Mouse (Mus musculus) kidney, postnatal 36 days (tissue): ENCODE data around the gene Olfr576.

ENCODE experiments used
- DNase-seq, 2 experiments: peaks; one replicate each; pipeline ENCODE4 v3.0.0; 2021 to 2022; ENCODE audit warnings: mixed read lengths in 2 of 2

The Olfr576 gene

GRCm38 (mm10) chr7:102962360-102962759, at the start of gene Olfr576:
Olfr576 (plus strand) TSS chr7:102962660.
- DNase-seq = no peak

GRCm38 (mm10) chr7:102915261-102915660, 47.2 kb upstream of the Olfr576 start:
- no peak for DNase-seq

GRCm38 (mm10) chr7:102916405-102916804, 46.1 kb upstream of the Olfr576 start:
- no peak for DNase-seq

- no peak for DNase-seq
Measured at GRCm38 (mm10) chr7:102917032-102917875, 45.2 kb upstream of the Olfr576 start, which contains the start of gene Olfr571. Olfr571 (minus strand) TSS chr7:102917536.

- peak; percentile 17 to 30 for DNase-seq
Measured at GRCm38 (mm10) chr7:102919632-102920031, 42.8 kb upstream of the Olfr576 start.

GRCm38 (mm10) chr7:102924109-102924508, 38.4 kb upstream of the Olfr576 start, which contains the start of gene Olfr572:
Olfr572 (plus strand) TSS chr7:102924409.
- DNase-seq = no peak

DNA sequence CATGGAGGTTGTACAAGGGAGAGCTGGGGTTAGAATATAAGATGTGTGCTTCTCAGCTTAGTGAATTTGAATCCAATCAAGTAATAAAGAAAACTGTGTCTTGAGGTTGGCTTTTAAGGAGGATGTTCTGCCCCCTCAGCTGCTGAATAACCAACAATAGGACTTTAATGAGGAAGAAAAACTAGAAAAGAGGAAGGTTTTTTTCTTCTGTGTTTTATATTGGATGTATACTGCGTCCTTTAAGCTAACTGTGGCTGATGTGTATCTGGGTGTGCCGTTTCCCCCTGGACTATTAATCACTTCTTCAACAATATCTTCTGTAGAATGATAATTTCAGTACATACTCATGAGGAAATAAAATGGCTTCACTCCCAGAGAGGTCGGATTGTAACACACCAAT, 35.4 kb upstream of the Olfr576 start:
- no peak for DNase-seq

- DNase-seq = no peak
Measured at GRCm38 (mm10) chr7:102942475-102942874, 20.0 kb upstream of the Olfr576 start, which contains the start of gene Olfr573-ps1. Olfr573-ps1 (minus strand) TSS chr7:102942575.

DNA sequence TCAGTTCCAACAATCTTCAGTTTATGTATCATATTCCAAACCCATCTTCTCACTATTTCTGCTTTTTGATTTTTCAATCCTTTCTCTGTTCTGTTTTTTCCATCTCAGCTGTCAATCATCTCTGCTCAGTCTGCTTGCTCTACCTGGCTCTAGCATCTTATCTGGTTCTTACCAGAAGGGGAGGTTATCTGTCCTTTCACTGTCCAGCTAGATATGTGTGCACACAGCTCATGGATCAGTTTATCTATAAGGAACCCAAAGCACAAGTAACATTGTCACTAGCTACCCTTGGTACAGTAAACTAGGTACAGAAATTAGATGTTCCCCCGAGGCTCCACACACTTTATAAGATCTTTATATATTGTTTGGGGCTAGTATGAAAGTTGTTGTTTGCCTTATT, 19.0 kb upstream of the Olfr576 start:
- no peak for DNase-seq

DNA sequence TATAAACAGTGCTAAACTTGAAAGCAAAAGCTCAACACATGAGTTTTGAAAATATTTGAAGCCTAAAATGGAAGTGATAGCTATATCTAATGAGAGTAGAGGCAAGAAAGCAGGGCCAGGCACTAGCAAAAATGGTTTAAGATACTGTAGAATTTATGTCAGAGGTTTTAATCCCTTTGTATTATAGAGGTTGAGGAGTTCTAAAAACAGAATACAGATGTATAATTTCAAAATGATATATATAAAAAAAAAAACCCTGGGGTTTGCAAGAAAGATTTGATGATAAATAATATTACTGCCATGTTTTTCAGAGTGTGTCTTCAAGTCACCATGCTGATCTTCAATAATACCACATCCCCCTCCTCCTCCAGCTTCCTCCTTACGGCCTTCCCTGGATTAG, 14.3 kb upstream of the Olfr576 start, which contains the start of gene Olfr574:
Gene Olfr574 (plus strand): TSS at position 301 of the 400 bp plus-strand sequence.
- no peak for DNase-seq

DNA sequence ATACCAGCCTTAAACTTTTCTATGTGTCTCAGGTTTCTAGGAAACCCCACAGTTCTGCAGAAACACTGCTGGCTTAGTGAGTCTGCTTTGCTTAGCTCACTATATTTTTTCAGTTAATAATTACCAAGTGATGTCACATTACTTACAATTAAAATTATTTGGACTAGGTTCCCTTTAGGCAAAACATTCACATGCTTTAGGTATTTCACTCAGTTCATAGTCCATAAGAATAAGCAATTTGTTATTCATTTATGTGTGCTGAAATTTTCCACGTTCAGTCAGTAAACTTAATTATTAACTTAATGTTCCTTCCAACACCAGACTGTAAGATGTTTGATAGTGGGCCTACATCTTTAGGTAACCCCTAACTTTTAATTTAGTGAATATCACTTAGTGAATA, 11.7 kb upstream of the Olfr576 start:
- no peak for DNase-seq

- no peak for DNase-seq
Measured at GRCm38 (mm10) chr7:102958137-102958536, 4.3 kb upstream of the Olfr576 start.

DNA sequence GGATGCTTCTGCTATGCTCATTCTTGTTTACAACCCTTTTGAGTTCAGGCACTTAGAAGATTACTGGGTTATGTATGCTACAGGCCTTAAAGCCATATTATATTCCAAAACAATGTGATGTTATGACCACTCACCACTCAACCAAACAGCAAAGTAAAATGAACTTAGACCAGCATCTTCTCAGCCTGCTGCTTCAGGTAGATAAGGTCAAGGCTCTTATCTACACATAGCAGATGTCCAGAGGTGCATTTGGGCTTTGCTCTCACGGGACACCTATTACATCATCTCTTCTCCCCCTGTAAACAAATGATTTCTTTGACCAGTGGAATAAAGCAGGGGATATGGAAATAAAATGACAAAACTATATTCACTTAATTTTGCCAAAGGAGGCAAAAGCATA, 3.9 kb upstream of the Olfr576 start, which contains the start of gene Olfr575:
Gene Olfr575 (minus strand): TSS at position 183 of the 400 bp plus-strand sequence.
- no peak for DNase-seq

DNA sequence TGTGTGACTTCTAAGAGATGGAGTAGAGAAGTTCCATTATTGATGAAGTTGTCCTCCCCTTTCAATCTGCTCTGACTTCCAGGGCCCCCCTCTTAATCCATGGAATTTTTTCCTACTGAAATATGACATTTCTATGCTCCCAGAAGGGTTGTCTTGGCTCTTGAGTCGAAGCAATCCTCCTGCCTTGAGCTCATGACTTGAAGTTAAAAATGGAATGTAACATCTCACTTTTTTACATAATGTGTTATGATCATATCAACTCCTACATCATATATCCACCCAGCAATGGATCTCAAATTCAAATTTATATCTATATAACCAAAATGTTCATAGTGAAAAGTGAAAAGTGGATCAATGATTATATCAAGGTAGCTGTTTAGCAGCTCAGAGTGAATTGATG, 11.9 kb downstream of the Olfr576 start:
- no peak for DNase-seq

GRCm38 (mm10) chr7:102975843-102976242, 13.4 kb downstream of the Olfr576 start, which contains the start of gene Olfr577:
Olfr577 (minus strand) TSS chr7:102975943.
- DNase-seq = no peak

DNA sequence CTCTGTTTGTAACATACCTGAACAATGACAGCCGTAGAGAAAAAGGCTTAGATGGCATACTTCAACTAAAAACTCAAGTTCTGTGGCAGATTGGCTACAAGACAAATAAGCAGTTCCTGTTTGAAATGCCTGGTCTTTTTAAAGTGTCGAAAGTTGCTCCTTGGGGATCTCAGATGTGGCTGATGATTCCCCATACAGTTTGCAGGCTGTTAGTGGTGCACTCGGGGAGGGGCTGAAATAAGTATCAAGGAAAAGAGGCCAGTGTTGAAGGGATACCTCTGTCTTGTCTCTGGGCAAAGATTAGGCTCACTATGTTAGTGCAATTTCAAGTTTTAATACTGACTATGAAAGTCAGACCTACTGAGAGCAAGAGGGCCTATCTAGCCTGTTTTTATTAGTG, 26.8 kb downstream of the Olfr576 start, which contains the start of gene Olfr578:
Gene Olfr578 (minus strand): TSS at position 101 of the 400 bp plus-strand sequence.
- DNase-seq = no peak
